Mouse (Mus musculus) gastrocnemius, postnatal 14 days (tissue): Measurements from ENCODE around the gene Oxld1. TPM values are rescaled to one million over a fixed set of nuclear protein-coding genes. Genes with fewer than 3 reads are reported as not detected.

Source experiments
- DNase-seq: peaks from one replicate; pipeline ENCODE4 v3.0.0; 2021; ENCODE audit warnings: mixed read lengths
- intact Hi-C: fragments of 180-260 bp; cut with DNase I; formaldehyde crosslinking; loops from one replicate; pipeline ENCODE4 v1.15.1; 2025; ENCODE audit warnings: low total_unique reads
- total RNA-seq, 2 experiments: library from RNA; stranded (reverse); gene quantifications; 2 replicates each; pipeline ENCODE4 v1.2.3; 2021

Gene Oxld1
- total RNA-seq, 2 experiments from 2014 or later, result 26.5 to 29.0 TPM

DNA sequence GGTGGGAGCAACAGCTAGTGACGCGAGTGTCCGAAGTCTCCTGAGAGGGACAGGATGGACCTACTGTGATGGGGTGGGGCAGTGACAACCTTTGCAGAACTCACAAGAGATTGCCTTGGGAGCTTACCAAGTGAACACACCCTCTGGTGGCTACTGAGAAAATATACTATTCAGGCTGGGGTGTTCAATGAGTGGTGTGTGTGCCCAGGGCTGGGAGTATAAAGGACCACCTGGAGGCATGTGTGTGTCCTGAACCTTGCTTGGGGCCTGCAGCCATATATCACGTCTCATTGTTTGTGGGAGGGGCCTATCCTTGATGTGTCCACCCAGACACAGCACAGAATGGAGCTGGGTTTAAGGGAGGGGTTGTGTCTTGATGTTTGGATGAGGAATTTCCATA, 30.6 kb upstream of the Oxld1 start:
- no peak for DNase-seq
- intact Hi-C loops, result no loop called here

DNA sequence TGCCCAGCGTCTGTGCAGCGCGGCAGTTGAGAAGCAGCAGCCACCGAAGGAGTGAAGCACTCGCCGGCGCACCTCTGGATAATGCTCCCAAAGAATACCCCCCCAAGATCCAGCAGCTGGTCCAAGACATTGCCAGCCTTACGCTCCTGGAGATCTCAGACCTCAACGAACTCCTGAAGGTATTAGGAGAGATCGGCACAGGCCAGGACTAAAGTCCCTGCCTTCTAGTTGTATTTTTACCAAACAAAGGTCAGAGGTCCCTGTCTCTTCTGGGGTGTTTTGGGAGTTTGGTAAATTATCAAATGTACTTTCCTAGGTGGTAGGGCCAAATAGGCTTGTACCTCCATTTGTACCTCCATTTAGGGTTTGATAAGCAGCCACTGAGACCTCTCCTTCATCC, 27.4 kb upstream of the Oxld1 start:
- no peak for DNase-seq
- intact Hi-C loops, result no loop called here

DNA sequence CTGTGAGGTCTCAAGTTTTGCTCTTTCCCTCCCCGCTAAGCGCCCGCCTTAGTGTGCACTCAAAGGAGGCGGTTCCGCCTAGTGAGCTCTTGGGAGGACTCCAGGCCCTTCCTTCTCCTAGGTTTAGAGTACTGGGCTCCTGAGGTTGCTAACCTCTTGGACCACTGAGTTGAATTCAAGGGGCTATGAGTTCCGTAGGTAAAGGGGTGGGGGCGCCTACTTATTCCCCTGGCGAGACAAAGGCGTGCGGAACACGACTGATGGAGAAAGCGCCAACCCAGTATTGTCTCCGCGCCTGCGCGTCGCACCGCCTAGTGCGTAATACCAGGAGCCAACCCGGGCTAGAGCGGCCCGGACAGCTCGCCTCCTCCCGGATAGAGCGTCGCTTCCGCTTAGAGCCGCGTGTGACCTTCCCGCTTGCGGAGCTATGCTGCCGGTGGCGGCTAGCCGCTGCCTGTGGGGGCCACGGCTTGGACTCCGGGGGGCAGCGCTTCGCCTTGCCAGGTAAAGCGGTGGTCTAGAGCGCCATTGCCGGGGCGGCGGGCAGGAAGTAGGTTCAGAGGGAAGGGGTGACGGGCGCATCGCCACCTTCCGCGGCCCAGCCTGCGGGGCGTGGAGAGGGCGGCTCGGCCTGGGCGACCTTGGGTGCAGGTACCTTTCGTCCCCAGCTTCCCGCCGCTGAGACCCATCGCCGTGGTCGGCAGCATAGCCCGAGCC, 26.6 kb upstream of the Oxld1 start, which contains the start of gene Mrpl12:
Gene Mrpl12, plus strand, starts transcription at position 349 of the 717 bp plus-strand sequence.
- peak; percentile 91 for DNase-seq
- intact Hi-C loops, result no loop called here

DNA sequence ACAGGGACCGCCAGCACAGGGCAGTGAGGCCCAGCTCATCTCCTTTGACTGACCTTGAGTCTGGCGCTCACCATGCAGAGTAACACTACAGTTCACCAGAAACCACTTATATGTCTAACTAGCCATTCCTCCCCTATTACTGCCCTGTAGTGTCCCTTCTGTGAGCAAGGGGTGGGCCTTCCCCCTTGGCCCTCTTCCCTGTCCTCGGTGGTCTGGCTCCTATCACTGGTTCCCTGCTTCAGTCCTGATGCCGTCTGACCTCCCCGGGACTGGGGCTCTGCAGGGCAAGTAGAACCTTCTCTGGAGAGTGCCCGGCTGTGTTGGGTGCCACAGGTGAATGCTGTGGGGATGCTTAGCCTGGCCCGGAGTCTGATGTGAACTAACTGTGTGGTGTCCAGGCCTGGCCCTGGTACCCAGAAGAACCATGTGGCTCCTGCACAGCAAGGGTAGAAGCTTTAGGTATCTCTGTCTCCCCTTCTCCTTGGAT, 25.6 kb upstream of the Oxld1 start:
- intact Hi-C loops, result no loop called here
- DNase-seq, result no peak

DNA sequence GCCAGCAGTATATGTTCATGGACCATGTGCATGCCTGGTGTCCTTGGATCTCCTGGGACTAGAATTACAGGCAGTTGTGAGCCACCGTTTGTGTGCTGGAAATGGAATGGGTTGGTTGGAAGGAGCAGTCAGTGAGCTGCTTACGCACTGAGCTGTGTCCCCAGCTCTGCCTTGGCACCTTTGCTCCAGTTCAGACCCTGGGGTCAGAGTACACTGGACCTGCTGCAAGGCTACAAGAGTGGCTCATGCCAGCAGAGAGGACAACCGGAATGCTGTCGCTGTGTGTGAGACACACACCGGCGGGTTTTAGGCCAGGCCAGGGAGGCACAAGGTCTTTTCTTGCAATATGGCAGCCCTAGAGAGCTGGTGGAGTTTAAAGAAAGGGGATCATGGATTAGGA, 14.2 kb upstream of the Oxld1 start:
- intact Hi-C loops, result no loop called here
- no peak for DNase-seq

DNA sequence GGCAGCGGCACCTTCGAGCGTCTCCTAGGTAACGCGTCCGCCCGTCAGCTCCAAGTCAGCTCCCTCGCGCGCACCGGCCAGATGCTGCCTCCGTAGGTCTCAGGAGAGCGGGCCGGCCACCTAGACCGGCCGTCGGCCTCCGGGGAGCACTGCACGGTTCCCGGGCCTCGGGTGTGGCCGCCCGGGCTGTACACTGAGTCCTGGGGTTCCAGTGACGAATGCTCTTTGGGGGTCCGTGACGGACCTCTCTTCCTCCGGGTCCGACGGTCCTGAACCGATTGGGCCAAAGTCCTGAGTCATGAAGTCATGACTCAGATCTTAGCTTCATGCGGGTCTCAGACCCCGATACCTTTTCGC, 9.8 kb upstream of the Oxld1 start:
- intact Hi-C loops, result no loop called here
- no peak for DNase-seq

DNA sequence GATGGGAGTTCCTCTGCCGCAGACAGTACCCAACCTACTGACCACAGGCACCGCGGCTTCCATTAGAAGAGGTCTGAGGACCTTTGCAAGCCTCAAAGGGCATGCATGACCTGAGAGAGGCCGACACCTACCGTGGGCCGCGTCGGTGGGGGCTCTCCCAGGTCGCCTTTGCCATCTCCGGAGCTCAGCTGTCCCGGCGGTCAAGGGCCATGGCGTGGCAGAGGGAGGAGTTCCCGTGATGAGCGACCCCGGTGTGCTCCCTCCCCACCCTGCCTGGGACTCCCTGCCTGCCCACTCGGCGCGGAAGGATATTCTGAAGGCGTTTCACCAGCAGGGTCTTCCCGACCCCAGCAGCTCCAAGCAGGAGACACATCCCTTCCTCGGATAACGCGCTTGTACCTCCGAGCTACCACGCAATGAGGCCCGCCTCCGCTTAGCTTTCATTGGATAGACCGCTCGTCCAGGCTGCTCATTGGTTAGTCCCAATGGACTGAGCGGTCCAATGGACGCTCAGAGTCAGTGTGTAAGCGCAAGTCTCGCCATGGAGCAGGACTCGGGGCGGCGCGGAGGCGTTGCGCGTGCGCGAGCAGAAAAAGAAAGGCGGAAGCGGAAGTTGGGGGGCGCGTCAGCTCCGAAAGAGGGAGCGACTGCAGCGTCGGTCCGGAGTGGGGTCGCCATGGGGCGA, 9.3 kb upstream of the Oxld1 start, which contains the start of gene Arl16:
Gene Arl16, minus strand, starts transcription at position 557 of the 685 bp plus-strand sequence.
- intact Hi-C loops, result no loop called here
- peak; percentile 95 for DNase-seq

DNA sequence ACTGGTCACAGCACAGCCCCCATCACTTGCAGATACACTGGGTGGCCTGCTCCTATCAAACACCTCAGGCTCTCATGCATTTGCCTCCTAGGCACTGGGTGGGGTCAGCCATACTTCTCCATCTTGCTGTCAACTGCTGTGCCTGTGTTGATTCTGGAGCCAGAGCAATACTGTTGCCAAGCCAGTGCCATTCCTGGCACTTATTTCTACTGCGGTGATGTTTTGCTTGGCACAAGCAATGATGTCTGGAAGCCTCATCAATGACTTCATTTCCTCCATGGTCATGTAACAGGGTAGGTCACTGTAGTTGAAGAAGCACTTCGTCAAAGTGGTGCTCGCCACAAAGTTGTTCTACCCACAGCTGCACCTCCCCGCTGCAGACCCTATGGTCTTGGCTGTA, 7.7 kb upstream of the Oxld1 start:
- DNase-seq, result no peak
- intact Hi-C loops, result no loop called here

DNA sequence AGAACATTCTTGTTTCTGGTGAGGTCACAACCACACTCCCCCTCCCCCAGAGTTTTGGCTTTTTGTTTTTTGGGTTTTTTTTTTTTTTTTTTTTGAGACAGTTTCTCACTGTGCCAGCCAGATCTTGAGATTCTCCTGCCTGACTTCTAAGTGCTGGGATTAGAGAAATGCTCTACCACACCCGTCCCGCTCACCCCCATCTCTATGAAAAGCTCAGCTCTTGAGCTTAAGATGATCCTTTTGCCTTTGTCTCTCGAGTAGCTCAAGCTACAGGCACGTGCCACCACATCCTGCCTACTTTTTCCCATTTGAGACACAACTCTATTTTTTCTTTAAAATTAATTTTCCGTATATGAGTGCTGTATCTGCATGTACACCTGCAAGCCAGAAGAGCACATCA, 6.5 kb upstream of the Oxld1 start:
- intact Hi-C loops, result no loop called here

DNA sequence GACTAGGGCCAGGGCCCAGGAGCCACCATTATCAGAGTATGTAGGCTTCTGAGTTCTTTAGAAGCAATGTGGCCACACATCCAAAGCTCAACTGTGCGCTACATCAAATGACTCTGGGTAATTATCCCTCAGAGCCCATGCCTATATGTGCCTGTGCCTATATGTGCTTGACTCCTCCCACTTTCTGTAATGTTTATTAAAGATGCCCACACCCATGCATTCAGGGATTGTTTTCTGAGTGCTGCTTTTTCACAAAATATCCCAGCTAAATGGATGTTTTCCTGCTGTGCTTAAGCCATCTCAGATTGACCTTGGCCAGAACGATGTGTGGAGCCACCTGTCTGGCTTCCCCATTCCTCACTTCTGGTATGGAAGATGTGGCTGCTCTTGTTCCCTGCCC, 5.7 kb upstream of the Oxld1 start:
- DNase-seq, result no peak
- intact Hi-C loops, result no loop called here

More for the DNA sequence above, 6.5 kb upstream of the Oxld1 start:
- DNase-seq, result no peak

DNA sequence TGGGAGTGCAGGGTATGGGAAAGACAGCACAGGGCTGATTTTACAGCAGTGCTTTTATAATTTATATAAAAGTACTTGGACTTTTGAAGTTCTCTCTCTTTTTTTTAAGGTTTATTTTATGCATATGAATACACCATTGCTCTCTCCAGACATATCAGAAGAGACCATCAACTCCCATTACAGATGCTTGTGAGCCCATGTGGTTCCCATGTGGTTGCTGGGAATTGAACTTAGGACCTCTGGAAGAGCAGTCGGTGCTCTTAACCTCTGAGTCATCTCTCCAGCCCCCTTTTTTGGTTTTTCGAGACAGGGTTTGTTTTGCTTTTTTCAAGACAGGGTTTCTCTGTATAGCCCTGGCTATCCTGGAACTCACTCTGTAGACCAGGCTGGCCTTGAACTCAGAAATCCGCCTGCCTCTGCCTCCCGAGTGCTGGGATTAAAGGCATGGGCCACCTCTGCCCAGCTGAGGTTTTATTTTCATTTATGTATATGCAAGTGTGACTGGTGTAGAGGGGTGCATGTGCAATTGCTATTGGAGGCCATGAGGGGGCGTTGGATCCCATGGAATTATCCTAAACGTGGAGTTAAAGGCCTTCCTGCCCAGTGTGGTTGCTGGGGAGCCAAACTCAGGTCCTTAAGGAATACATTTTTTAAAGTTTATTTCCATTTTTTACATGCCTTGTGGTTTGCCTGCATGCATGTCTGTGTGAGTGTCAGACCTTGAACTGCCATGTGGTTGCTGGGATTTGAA, 1.2 kb upstream of the Oxld1 start:
- intact Hi-C loops, result no loop called here
- DNase-seq, result no peak

DNA sequence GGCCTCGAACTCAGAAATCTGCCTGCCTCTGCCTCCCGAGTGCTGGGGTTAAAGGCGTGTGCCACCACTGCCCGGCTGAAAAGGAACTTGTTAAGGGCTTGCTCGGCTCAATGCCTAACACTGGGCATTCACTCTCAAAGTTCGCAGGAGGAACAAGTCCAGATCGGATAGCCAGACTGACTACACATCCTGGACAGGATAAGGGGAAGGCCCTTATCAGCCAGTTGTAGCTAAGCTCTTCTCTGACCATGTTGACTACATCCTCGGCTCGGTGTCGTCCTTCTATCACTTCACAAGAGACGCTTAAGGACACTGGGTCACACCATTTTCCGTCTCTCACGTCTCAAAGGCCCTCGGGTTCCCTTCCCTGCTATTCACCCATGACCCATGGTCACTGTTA, 498 bp downstream of the Oxld1 start:
- no peak for DNase-seq
- intact Hi-C loops, result no loop called here

DNA sequence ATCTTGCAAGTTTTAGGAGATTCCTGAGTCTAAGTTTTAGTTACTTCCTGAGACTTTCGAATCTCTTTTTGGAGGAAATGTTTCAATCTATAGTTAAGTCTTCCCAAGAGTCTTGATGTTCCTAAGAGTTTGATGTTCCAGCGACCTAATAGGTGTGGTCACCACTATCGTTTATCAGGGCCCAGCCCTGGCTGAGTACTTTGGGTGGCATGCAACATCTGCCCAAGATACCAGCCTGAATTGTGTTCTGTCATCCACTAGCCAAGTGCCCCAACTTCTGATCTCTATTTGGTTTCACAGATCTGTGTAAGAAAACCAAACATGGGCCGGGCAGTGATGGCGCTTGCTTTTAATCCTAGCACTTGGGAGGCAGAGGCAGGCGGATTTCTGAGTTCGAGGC, 2.5 kb downstream of the Oxld1 start:
- no peak for DNase-seq
- intact Hi-C loops, result no loop called here

DNA sequence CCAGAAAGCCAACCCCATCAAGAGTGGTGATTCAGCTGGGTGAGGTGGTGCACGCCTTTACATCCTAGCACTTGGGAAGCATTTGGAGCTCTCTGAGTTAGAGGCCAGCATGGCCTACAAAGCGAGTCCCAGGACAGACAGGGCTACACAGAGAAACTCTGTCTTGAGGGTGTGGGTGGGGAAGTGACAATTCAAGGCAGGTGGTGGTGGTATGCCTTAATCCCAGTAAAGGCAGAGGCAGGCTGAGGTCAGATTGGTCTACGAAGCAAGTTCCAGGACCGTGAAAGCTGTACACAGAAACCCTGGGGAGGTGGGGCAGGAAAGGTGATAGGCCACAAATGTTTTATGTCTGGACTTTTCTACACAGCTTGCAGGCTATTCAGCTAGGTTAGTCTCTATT, 2.9 kb downstream of the Oxld1 start:
- intact Hi-C loops, result no loop called here
- no peak for DNase-seq

DNA sequence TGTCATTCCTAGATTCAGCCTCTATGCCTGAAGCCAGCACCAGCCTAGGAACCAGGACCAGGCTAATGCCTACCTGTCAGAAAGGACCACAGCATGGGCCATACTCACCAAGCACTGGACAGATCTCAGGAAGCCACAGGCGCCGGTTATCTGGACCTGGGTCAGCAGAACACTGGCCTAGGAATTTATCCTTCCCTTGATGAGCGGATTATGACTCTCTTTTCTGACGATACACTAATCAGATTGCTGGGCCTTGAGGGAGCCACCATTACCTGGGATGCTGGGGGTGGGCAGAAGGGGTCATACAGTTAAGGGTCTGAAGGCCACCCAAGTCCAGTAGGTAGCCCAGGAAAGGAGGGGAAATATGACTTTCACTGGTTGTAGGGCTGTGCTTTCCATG, 4.6 kb downstream of the Oxld1 start, which contains the start of gene Pde6g:
Gene Pde6g, minus strand, starts transcription at position 195 of the 400 bp plus-strand sequence.
- DNase-seq, result no peak
- intact Hi-C loops, result no loop called here

DNA sequence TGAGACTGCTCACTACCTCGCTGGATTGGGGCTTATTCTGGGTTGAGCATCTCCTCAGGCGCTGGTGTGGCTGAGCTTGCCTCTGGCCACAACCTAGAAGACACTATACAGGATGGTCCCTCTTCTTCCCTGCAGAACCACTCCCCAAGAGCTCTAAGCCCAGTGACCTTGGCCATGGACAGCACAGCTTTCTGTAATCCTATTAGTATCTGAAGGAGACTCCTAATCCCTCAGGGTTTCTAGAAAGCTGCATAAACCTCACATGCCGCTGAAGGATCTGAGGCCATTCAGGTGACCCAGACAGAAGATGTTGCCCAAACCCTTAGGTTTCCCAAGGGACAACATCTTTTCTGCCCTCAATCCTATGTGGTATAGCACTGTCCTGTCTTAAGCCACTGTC, 5.6 kb downstream of the Oxld1 start:
- DNase-seq, result no peak
- intact Hi-C loops, result no loop called here

DNA sequence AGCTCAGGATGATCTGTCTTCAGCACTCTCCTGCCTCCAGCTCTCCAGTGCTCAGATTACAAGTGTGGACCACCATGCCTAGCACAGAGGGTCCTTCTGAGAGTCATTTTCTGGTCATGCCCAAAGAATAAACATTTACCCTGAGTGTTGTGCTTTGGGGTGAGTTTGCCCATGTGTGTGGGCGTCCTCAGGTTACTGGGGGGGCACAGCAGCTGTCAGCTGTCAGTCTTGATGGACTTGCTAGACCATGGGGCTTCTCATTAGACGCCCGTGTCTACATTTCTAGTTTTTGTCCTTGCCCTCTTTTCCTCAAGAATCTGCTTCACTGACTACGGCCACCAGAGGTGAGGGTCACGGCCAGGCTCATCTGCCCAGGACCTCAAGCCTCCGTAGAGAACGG, 10.7 kb downstream of the Oxld1 start:
- DNase-seq, result no peak
- intact Hi-C loops, result no loop called here

DNA sequence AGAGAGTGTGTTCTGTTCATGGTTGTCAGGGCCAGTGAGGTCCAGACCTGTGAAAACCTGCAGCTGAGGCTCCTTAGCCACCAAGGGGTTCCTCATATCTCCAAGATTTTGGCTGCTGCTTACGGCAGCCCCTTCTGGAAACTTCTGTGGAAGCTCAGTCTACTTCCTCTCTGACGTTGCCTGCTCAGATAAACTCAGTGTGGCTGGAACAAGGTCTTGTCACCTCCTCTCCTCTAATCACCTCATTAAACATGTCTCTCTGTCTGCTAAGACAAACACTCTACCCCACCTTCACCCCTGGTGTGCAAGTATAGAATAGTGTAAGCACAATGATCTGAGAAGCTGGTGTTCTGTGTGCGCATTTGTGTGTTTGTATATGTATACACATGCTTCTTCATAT, 12.4 kb downstream of the Oxld1 start:
- intact Hi-C loops, result no loop called here

DNA sequence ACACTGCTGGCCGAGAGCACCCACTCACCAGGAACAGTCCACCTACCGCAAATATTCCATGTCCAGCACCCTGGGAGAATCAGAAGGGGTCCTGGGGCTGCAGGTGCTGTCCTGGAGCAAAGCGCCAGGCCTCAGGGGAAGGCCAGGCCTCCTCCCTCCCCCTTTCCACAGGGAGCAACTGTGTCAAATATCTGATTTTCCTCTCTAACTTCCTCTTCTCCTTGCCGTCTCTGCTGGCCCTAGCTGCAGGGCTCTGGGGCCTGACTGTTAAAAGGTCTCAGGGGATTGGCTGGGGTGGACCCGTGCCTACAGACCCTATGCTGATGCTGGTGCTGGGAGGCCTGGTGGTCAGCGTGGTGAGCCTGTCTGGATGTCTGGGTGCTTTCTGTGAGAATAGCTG, 13.8 kb downstream of the Oxld1 start:
- intact Hi-C loops, result no loop called here
- no peak for DNase-seq

More for the DNA sequence above, 12.4 kb downstream of the Oxld1 start:
- DNase-seq, result no peak

DNA sequence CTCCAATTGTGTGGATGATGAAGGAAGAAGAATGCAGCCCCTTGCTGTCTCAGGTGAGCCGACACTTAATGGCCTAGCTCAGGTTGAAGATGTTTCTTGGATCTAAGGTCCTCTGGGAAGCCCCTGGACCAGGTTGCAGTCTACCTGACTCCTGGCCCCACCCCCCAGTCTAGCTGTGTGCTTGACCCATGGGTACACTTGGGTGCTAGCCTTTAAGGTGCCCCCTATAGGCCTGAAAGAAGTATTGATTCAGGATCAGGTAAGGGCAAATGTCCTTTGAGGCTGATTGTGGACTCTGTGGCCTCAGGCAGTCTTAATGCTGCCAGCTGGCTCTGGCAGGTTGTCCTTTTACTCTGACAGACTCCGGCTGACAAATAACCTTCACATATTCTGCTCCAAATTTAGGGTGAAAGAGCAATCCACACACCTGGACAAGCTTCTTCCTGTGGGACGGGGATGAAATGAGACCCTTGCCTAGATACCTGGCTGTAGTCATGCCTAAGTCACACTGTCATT, 15.0 kb downstream of the Oxld1 start:
- intact Hi-C loops, result no loop called here

More for the DNA sequence above, 15.0 kb downstream of the Oxld1 start:
- no peak for DNase-seq
